Mouse (Mus musculus) liver, adult (tissue): ENCODE measurements at regions not wholly inside any gene's neighbourhood (a gene's known extent, or its start where the extent isn't known, plus 50 kb on each side); places are given as distances from the start of the nearest gene placed in this dataset.

ENCODE experiments used
- GATA4 ChIP-seq: IDR thresholded peaks from 2 replicates; pipeline ENCODE4 v1.6.1; 2014; ENCODE audit warnings: mild to moderate bottlenecking, low read length; ENCODE audit not compliant: insufficient replicate concordance

DNA sequence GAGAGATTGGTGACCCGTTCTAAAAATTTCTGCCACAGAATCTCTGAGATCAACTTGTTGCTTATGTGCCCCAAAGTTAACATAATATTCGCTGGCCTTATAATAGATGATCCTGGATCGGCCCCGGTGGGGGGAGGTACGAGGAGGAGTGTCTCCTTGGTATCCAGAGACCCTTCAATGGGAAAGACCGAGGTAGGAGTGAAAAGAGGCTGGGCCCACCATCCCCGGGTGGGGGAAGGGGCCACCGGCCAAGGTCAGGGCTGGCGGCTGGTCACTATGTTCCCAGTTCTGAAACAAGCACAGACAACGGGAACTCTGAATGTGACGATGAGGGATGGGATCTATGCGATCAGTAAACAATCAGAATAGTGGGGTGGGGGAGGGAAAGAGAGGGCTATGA lies 257.2 kb upstream of the Dio3 start:
- TF ChIP-seq GATA4 = no peak

DNA sequence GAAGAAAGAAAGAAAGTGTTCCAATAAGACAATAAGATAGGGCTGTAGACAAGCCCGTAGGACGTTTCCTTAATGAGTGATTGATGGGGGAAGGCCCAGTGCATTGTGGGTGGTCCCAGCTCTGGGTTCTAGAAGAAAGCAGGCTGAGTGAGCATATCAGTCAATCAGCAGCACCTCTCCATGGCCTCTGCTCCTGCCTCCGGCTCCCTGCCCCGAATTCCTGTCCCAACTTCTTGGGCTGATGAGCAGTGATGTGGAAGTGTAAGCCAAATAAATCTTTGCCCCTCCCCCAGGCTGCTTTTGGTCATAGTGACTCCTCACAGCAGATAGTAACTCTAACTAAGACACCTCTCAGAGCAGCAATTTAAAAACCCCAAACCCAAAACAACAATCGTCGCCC lies 256.2 kb upstream of the Dio3 start:
- TF ChIP-seq GATA4 = no peak

DNA sequence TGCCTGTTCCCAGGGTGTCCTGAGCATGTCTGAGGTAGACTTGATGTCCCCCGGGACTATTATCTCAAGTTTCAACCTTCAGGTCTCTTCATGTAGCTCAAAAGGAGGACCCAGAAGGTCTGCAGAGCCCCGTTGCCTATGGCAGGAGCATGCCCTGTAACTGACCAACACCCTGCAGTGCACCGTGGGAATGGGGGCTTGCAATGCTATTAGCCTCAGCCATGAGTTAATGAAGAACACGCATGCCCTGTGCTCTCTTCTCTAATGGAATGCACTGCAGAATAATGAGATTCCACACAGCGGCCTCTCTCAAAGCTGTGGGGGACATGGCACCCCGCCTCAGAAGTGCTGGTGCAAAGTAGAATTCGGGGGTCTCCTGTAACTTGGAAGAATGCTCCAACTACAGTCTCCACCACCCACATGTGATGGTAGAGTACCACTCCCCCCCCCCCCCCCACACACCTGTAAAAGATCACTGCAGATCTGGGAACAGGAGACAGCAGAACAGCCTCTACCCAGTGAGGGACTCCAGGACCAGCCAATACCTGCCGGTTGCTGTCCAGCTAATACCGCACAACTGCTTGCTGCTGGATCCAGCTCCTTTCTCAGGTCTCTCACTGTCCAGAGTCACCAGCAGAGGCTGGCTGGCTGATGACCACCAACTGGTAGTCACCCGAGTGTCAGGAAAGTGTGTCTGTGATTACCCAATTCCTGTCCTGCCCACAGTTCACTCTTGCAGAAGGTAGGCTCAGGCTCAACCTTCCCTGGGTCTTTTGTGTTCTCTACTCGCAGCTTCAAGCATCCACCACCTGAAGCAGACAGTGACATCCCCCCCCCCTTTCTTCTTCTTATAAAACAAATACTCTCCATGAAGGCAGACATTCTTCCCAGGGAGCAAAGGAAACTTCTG lies 255.4 kb upstream of the Dio3 start:
- no peak for TF ChIP-seq GATA4

DNA sequence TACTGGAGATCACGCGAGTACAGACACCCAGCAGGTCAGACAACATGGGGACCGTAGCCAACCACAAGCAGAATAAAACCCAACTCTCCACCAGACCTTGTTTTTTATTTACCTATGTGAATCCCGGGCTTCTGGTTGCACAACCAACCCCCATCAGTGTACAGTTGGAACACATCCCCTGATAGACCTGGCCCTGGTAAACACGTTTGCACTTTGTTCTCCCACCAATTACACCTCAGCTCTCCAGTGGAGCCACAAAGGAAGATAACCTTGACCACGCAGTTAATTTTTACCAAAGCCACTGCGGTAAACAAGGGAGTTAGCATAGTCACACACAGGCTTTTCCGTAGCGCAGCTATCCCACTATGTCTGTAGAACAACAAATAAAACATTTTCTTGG lies 254.6 kb upstream of the Dio3 start:
- no peak; the same call in 1 of the 2 replicates for TF ChIP-seq GATA4

DNA sequence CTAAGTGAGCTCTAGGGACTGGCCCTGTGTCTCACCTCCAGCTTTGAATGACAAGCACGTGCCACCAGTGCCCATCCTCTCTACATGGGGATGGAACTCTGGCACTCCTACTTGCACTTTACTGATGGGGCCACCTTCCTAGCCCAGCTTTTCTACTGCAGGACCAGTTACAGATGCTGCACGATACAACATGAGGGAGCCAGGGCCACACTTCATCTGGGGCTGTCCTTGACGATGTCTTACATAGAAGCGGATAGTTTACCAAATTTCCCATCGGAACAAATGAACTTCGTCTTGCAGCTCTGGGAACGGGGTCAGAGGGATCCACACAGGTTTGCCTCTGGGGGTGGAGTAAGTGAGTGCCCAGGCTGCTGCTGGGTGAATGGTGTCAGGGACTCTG lies 253.7 kb upstream of the Dio3 start:
- TF ChIP-seq GATA4 = no peak

DNA sequence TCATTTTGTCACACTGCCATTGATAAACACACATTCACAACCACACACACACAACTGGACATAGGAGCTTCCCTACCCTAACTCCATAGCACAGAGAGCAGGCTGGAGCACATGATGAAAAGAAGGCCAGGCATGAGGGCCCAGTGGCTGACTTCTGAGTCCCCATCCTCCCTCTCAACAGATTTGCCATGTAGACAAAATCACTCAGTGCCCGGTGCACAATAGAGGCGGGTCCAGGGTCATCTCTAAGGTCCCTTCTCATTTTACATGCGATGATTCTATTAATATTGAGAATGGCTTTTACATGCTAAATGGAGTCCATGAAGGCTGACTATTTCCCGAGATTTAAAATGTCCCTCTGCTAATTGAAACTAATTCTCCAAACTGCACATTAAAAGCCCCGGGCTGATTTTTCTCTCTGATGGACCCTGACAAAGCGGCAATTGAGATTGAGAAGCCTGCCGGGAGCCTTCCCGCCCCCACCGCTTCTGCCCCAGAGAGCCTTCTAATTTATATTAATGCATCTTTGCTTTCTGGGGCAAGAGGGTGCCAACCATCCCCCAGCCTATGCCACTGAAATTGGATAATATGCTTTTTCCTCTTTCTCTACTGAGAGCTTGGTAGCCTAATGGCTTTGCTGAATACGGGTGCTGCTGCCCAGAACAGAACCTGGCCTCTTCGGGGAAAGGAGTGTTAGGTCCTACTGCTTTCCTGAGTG lies 252.7 kb upstream of the Dio3 start:
- TF ChIP-seq GATA4 = no peak

DNA sequence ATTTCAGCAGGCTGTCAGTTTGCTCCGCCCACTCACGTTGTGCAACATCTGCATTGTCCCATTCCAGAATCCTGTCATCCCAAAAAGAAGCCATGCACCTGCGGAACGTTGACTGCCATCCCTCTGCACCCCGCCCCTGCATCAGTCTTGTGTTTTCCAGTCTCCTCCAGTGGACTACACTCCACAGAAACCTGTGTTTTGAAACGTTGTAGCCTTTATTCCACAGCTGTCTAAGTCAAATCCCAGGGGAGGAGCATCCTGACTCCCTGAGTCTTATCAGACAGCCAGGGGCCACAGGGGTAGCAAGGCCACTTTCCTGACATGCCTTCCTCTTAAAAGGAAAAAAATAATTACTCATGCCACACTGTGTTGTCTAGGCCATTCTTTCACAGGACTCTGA lies 251.5 kb upstream of the Dio3 start:
- no peak for TF ChIP-seq GATA4

DNA sequence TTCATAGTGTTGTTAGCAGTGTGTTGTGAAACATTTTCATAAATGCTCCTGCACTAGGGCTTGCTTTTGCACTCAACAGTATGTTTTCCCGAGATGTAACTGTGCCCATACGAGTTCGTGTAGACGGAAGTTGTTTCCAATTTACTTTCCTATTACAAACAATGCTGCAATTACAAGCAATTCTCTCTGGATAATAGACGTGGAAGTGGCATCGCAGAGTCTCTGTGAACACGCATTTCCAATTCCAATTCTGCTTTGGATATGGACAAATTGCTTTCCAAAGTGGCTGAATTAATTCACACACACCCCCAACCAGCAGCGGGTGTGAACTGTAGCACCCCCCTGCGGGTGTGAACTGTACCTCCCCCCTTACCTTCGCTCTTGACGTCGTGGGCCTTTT lies 250.9 kb upstream of the Dio3 start:
- TF ChIP-seq GATA4 = no peak

DNA sequence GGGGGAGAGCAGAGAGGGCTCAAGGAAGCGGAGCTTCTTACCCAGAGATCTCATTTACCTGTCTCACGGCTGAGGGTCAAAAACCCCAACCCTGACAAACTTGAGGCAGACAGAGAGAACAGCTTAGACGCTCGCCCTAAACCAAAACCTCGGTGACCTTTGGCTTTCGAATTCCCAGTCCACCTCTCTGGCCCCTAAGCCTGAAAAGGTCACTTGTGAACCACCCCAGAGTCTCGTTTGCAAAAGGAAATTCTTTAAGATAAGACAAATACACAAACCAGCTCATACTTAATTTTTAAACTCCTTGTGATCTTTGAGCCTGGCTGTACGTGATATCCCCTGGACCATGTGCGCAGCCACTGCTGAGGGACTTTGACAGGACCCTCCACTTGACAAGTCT lies 250.2 kb upstream of the Dio3 start:
- TF ChIP-seq GATA4 = no peak

DNA sequence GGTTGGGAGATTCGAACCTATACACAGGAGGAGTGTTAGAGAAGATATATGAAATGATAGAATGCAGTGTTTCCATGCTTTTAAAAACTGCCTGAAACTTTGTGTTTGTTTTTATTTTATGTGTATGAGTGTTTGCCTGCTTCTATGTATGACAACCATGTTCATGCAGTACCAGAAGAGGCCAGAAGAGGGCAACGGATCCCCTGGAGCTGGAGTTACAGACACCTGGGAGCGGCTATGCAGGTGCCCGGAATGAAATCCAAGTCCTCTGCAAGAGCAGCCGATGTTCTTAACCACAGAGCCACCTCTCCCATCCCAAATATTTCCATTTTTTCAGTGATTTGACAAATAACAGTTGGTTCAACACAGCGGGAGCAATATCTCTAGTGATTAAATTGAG lies 247.5 kb upstream of the Dio3 start:
- no peak for TF ChIP-seq GATA4

DNA sequence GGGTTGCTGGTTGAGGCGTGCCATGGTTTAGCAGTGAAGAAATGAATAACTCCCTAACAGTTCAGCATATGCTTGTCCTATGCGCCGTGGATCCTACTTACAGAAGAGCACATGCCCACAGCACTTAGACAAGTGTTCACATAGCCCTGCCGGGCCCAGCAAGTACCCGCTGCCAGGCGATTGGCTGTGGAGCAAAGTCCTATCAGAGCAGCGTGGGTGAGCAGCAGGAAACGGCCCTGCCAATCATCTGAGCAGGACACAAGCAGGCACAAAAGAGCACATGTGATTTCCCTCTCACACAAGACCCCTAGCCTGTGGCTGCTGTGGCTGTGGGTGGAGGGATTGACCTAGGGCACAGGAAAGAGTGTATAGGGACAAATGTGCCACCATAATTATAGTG lies 243.7 kb upstream of the Dio3 start:
- no peak for TF ChIP-seq GATA4

DNA sequence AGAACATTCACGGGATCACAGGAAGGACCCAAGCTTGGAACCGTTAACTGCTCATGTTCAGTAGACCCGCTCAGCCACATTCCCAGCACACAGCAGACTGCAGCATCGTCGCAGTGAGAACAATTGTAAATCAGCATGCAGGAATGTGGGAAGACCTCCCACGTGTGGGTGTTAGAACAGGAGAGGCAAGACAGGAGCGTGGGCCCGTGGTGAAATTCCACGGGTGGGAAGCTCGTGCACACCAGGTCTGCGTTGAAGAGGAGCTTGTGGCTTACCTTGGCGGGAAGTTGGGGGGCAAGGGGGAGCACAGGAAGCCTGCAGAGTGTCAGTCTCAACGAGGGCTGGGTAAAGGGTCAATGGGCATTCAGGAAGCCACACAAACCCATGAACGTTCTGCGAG lies 238.2 kb upstream of the Dio3 start:
- TF ChIP-seq GATA4 = no peak

DNA sequence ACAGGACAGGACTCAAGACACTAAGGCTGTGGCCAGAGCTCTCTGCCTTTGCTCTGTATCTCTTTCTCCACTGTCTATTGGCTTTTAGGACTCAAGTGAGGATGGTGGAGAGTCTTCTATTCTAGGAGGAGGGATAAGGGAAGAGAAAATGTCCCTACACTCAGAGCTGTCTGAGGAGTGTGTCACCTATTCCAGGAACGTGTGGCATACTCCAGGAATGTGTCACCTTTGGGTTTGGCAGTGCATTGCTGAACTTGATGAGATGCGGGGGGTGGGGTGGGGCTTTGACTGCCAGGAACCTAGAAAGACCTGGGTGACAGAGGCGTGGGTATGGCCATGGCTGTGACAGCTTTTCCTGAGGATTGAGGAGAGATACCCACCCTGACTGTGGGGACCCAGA lies 237.1 kb upstream of the Dio3 start:
- TF ChIP-seq GATA4 = no peak

DNA sequence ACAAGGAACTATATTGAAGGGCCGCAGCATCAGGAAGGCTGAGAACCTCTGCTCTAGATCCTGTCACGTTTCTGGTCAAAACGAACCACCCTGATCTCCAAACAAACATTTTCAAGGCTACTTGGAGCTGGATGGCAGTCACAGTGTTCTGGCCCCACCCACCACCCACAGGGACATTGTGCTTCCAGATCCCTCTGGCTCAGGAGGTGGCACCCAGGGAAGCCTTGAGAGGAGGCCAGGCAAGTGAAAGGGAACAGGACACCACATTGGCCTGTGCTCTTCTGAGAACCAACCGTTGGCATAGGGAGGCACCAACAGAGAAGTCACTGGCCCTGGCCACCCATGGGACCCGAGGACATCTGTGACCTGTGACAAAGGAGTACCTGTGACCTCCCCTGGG lies 234.6 kb upstream of the Dio3 start:
- TF ChIP-seq GATA4 = no peak

DNA sequence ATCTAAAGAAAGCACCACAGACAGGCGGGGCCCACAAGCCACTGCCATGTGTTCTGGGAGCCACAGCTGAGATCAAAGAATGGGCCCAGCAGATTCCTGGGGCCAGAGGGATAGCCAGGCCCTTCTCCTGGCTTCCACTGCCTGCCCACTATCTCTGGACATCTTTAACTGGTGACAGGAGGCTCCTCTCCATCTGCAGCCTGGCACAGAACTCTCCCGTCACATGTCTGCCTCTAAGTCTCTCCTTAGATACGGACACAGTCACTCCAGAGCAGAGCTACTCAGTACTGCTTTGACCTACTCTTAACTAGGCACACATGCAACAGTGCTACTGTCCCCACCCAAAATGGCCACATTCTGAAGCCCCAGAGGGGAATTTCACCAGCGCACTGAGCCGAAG lies 234.1 kb upstream of the Dio3 start:
- no peak for TF ChIP-seq GATA4

DNA sequence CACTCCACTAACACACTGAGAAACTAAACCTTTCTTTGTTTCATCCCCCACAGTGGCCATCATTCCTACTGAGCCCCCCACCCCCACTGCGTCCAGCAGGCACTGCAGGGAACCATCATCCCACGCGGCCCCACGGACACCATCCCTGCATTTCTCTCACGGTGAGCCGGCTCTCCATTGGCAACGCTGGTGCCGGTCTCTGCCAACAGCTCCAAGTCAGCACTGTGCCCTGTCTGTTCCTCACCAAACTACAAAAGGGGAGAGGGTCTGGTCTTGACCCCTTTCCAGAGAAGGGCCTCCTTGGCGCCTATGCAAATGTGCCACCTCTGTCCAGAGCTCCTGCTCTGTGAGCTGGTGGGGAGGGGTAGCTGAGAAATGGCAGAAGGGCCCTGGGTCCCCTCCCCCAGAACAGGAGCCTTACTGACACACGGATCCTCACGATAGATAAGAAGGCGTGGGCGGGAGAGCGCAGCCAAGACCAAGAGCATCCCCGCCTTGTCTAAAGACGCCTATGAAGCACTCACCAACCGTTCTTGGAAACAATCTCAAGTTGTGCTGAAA lies 233.0 kb upstream of the Dio3 start:
- TF ChIP-seq GATA4 = no peak

DNA sequence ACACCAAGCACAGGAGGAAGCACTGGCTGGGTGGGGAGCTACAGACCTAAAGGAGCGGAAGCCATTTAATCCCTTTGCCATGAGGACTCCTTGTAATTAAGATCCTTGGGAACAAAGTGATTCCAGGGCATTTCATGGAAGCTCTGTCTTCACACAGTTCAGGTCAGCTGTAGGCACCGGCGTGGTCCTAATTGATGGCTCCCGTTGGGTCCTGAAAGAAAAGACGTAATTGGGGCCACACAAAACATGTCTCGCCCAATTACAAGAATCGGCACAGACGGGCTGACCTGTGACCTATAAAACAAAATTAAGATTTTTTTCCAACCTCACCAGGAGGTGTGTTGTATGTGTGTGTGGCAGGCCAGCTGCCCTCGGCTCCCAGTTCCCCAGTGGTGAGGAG lies 232.3 kb upstream of the Dio3 start:
- TF ChIP-seq GATA4 = no peak
